Mouse (Mus musculus): ENCODE results near the gene Erbb4. TPM values are rescaled to one million over a fixed set of nuclear protein-coding genes. Genes with fewer than 3 reads are reported as not detected.

Gene Erbb4
- total RNA-seq, 2 experiments from 2014 or later, result 55.2 to 59.5 TPM

DNA sequence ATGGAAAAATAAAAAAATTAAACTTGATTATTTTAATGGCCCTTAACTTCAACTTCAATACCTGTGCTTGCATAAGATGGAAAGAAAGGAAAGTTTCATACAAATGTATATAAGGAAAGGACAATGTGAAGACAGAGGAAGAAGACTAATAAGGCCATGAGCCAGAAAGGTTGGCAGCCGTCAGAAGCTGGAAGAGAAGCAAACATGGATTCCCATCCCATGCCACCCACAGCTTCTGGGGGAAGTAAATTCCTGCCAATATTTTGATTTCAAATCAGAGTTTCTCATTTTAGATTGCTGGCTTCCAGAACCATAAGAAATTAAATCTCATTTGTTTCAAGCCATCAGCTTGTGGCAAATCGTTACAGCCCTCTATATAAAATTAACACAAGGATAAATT lies 984.3 kb downstream of the Erbb4 start:
- no peak for DNase-seq (ENCODE audit: low spot score in 2 of 2)

DNA sequence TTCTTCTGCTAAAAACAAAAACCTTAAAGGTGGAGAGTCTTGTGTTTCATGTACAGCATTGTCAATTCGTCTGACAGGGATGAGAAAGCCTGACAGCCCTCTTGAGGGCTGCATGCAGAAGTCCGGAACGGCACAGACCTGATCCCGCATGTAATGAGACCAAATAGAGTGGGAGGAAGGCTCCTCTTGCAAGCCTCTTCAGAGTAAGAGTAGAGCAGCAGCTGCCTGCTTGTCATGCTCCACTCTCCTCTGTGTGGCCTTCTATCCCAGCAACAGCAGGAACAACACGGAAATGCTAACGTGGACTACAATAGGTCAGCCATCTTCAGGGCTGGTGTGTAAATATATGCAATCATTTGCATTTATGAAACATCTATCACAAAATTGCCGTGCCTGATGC lies 987.5 kb downstream of the Erbb4 start:
- DNase-seq (ENCODE audit: low spot score in 2 of 2), result peak in 1 of 2 experiments; percentile 11

DNA sequence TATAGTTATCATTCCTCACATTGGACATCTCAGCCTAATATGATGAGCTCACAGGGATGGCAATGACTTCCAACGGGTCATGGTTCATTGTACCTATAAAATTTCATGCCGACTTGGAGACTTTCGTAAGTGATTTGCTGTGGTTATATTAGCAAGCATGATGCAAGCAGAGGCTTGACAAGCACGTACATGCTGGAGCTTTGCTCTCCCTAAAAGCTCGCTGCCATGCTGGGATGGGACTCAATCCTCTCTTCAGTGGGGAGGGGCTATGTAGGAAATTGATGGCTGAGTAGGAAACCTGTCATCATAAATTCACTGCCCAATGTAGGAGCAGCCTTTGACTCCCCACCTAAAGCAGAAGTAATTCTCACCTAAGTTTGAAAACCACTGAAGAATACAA lies 992.1 kb downstream of the Erbb4 start:
- no peak for DNase-seq (ENCODE audit: low spot score in 2 of 2)

DNA sequence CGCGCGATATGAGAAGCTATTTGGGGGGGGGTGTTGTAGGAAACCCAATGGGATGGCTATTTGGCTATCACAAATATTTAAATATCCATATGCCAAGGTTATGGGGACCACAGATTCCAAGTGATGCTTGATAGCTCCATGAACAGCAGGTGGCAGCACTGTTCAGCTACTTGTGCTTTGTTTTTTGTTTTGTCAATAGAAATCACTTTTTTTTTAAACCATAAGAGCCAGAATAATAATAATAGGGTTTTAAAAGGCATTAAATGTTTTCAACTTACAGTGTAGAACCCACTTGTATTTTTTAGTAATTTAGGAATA lies 1001.4 kb downstream of the Erbb4 start:
- peak; percentile 24 to 54 for DNase-seq (ENCODE audit: low spot score in 2 of 2)

DNA sequence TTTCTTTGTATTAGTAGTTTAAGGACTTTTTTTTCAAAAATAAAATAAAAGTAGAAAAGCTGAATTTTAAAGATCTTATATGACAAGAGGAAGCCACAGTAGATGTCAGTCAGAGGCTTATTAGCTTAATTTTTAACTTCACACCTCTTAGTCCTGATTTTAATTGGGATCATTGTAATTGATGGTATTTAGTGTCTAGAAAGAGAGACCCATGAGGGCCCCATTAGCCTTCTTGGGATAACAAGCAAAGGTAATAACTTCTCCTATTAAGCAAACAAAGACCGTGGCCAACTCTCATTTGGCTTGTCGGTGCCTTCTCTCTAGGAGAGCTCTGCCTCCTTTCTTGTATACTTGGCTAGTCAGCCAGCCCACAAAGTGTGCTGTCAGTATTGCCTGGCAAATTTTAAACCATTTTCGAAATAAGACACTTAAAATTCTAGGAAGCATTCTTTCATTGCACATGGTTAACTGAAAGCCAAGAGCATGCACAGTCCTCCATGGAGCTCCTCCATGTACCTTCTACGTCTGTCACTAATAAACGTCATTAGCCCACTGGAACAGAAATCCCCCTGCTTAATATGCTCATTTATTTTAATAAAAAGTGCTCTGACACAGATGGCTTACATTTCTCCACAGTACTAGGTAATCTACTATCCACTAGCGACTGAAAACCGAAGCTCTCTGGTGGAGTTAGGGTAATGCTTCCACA lies 1001.9 kb downstream of the Erbb4 start:
- DNase-seq (ENCODE audit: low spot score in 2 of 2), result no peak

DNA sequence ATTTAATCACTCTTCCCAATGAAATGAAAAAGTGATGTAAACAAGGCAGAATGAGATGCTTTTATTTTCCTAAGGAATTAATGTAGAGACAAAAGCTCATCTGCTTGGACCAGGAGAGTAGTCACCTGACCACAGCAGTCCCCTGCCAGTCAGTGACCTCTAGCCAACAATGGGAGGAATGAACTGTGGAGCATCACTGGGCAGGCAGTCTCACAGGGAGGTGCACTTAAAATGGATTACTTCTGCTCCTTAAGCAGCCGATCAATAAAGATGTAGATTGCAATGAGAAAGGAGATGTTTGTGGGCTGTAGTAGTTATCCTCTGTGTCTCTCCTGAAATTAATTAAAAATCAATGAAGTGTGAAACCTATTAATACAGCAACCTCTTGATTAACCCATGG lies 1018.2 kb downstream of the Erbb4 start:
- no peak for DNase-seq (ENCODE audit: low spot score in 2 of 2)

DNA sequence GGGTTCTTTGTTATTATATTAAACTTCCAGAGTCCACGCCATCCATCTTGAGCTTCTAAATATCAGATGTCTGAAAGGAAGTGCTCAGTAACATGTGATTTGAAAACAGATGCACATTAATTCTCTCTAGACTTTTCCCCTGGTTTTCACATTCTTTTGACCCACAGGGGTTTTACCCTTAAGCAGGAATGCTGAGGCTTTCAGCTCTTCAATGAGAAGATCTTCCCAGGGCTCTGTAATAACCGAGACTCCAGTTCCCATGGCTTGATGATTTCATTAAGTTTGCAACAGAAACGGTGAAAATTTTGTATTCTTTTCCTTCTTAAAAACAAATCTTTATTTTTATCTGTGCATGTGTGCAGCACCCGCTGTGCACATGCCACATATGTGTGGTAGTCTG lies 1051.4 kb downstream of the Erbb4 start:
- DNase-seq (ENCODE audit: low spot score in 2 of 2), result no peak

DNA sequence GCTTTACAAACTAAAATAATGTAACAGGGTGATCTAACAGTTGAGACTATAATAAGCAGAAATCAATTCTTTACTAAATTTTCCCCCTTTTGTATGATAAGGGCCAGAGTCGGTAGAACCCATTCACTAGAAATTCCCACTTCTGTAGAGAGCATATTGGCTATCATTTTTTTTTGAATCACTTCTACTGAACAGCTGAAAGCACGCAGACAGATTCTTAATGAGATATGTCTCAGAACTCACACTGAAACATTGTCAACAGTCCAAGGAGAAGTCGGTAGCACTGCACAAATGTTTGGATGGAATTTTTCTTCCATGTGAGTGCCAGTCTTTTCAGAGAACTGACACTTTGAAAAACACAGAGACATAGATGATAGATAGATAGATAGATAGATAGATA lies 1053.1 kb downstream of the Erbb4 start:
- DNase-seq (ENCODE audit: low spot score in 2 of 2), result no peak

DNA sequence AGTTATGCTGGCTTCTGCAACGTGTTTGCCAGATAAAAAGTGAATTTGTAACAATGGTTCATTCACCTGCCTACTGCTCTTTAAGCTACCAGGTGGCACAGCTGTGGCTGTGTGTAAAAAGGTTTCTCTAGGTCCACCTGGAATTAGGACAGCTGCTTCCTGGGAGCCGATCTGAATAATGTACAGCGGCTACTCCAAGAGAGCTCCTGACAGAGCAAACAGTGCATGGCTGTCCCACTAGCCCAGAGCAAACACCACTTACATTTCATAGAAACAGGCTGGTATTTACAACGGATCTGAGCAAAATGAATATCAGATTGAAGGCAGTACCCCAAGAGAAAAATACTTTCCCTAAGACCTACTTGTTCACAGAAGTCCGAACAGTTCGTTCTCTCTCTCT lies 1058.0 kb downstream of the Erbb4 start:
- DNase-seq (ENCODE audit: low spot score in 2 of 2), result no peak

DNA sequence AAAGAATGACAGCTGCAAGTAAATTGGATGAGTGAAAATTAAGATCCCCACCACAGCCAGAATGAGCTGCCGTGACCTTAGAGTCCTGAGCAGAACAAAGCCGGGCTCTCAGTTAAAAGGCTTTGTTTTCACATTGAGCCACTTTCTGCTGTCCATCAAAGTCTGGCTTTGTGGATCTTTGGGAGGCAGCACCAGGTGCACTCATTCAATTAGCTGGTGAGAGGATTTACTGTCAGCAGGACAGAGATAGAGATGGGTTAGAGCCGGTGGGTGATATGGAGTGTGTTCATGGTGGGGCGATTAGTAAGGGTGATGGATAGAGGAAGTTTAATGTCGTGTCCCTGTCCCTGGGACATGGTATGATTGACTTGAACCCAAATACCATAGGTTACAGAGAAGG lies 1060.7 kb downstream of the Erbb4 start:
- no peak for DNase-seq (ENCODE audit: low spot score in 2 of 2)

DNA sequence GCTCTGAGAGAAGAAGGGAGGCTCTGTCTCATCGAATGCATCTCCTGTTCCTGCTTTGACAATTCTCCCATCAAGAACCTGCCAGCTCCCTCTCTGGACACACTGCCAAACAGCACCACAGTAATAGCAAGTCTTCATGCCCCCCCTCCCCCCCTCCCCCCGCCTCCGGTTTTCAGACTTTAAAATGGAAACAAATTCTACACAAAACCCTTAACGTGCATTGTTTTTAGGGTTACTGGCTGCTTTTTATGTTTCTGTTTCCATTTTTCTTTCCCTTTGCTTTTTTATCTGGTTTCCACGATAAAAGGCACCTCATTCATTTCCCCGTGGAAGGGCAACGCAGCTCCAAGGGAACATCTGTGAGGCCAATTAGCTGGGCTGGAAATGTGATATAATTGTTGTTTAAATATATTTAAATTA lies 1061.3 kb downstream of the Erbb4 start:
- peak in 1 of 2 experiments; percentile 3 for DNase-seq (ENCODE audit: low spot score in 2 of 2)

DNA sequence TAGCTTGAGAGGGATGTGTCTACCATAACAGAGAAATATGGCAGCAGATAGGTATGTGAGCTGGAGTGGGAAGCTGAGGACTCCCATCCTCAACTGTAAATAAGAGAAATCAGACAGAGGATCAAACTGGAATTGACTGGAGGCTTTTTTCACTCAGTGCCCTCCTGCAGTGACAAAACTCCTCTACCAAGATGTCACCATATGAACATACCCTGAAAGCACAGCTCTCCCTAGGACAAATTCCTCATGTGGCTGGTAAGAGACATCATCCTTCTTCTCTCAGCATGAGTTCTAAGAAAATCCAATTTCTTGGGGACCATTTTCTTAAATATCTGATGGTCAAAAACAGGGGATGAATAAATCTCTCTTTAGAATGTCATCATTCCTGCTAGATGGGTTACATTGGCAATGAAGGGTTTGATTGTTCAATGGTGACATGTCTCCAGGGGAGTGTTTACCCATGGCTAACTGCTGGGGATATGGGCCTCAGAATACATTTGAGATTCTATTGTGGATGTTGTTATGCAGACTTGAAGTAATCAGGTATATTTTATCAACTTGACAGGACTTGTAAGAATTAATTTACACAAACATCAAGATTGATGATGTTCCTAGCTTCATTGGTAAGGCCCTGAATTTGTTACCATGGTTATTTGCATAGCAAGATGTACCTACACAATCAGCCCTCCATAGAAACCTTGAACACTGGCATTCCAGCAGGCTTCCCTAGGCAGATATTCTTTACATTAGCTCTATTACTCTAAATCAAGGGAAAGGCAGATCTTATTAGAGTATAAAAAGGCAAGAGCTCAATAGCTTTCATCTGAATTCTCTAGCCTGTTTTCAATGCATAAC lies 1083.5 kb downstream of the Erbb4 start:
- no peak for DNase-seq (ENCODE audit: low spot score in 2 of 2)

DNA sequence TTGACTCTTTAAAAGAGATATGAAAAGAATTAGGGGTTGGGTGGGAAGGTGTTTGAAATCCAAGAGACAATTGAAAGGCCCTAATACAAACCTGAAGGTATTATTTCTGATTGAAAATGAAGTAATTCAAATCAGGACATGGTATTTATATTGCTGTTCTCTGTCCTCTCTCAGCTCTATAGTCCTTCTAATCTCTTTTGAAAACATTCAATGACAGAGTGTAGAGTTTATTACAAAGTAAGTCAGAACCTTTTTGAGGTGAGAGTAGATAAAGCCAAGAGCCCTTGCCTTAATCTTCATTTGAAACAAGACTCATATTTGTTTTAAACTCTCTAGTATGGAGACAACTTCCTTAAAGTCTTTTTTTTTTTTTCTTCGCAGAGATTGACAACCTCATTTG lies 1087.8 kb downstream of the Erbb4 start:
- DNase-seq (ENCODE audit: low spot score in 2 of 2), result no peak

DNA sequence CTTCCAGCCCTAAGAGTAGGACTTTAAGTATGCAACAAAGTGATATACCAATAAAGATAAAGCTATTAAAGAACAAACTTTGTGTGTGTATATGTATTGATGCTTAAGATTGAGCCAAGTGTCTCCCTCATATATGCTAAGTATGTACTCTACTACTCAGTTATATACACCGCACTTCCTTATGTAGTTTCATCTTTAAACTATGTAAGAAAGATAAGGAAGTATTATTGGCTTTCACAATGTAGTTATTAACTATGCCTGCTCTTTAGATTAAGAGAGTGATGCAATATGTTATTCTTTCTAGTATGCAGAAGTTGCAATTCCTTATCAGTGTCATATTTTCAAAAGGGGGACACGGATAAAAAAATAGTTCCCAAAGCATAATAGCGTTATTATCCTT lies 1088.2 kb downstream of the Erbb4 start:
- no peak for DNase-seq (ENCODE audit: low spot score in 2 of 2)

All from left cerebral cortex, adult 18-20 months (tissue).